In the genomic region with DNA sequence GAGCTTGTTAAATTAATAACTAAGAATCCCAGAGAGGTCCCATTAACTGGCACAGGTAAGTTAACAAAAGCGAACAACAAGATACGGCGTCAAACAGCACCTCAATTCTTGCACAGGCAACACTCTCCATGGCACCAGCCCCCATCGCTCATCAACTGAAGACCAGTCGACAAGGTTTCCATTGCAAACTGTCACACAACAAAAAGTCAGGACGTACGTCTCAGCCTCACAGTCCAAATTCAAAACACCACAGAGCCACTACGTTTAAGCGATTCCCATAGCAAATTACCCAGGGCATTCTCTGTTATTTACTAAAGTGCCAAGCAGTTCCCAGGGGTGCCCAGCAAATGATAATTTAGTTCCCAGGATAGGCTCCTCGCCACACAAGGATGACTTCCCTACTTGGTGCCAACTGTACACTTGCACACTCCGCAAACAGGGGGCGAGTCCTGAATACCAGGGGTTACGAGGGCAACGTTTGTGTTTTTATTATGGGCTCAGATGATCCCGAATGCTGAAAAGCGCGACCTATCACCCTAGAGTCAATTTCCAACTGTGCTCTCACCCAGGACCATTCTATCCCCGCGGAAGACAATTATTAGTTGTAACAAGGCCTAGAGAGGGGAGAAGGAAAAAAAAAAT, we compare ENCODE assay signal across 8 mouse cellular contexts. TPM values are rescaled to one million over a fixed set of nuclear protein-coding genes. Genes with fewer than 3 reads are reported as not detected.
DNase-seq lines count a peak whose midpoint lies in the region; ATAC-seq and TF ChIP-seq lines count a peak whose summit lies in the region.

No protein-coding gene starts in this region.

- ATAC-seq in granulocyte monocyte progenitor cell, adult 5-6 weeks (replicated peaks; ENCODE audit: poor library complexity, severe bottlenecking), result peak; percentile 43
- no peak for ATAC-seq in lung, postnatal 0 days
- ATAC-seq in stomach, embryonic 15.5 days (ENCODE audit: insufficient read depth, low FRiP score, low read depth), result no peak
- no peak for ATAC-seq in inflammation-experienced regulatory T-cells, adult 6 months

- H3K4me3 ChIP-seq in cerebellum, adult 2 months (replicated peaks; ENCODE audit: insufficient read depth, low read depth, low read length), result peak overlapping the region; percentile 95
- H3K4me3 ChIP-seq in lung, postnatal 0 days (ENCODE audit: low read depth, low read length), result peak overlapping the region; percentile 95
- H3K4me3 ChIP-seq in stomach, embryonic 15.5 days (replicated peaks), result peak overlapping the region; percentile 96

- no peak for TF ChIP-seq EP300 in lung, postnatal 0 days (IDR thresholded peaks at IDR 0.05)

- WGBS in cerebellum, adult 2 months, result 2% methylated on average over 19 of the region's 19 CpGs
- WGBS in lung, postnatal 0 days, result 1% methylated on average over 19 of the region's 19 CpGs
- WGBS in stomach, embryonic 15.5 days, result under 1% methylated on average over 19 of the region's 19 CpGs

- H3K4me1 ChIP-seq in cerebellum, adult 2 months (ENCODE audit: control insufficient read depth, insufficient read depth, low read length), result no peaks in the 10 kb centered on the region; the same call in 1 of the 2 replicates
- peaks cover 4% of the 10 kb centered on the region; the same call in 1 of the 2 replicates for H3K4me1 ChIP-seq in lung, postnatal 0 days (ENCODE audit: insufficient read depth, low read depth, low read length)
- peaks cover 9% of the 10 kb centered on the region; the same call in 1 of the 2 replicates for H3K4me1 ChIP-seq in stomach, embryonic 15.5 days

- H3K27ac ChIP-seq in cerebellum, adult 2 months (ENCODE audit: insufficient read depth, low read length), result no peak overlapping the region
- peak overlapping the region; percentile 98; the same call in 1 of the 2 replicates for H3K27ac ChIP-seq in lung, postnatal 0 days (ENCODE audit: low read length)
- H3K27ac ChIP-seq in stomach, embryonic 15.5 days, result no peak overlapping the region; the same call in 1 of the 2 replicates

- H3K9me3 ChIP-seq in lung, postnatal 0 days (ENCODE audit: low read length), result no peaks in the 10 kb centered on the region
- no peaks in the 10 kb centered on the region for H3K9me3 ChIP-seq in stomach, embryonic 15.5 days

- TF ChIP-seq POLR2A in cerebellum, adult 2 months (IDR thresholded peaks at IDR 0.05; ENCODE audit: borderline replicate concordance, insufficient read depth, low read length), result no peak

- peak overlapping the region; percentile 76 for H3K4me2 ChIP-seq in lung, postnatal 0 days (replicated peaks; ENCODE audit: low read depth, low read length)
- H3K4me2 ChIP-seq in stomach, embryonic 15.5 days, result peak overlapping the region; percentile 70

- no peaks in the 10 kb centered on the region for H3K36me3 ChIP-seq in lung, postnatal 0 days (ENCODE audit: insufficient read depth, low read length)
- H3K36me3 ChIP-seq in stomach, embryonic 15.5 days, result no peaks in the 10 kb centered on the region

- no peaks in the 10 kb centered on the region for H3K27me3 ChIP-seq in cerebellum, adult 2 months (ENCODE audit: control insufficient read depth, insufficient read depth, low read length)
- no peaks in the 10 kb centered on the region for H3K27me3 ChIP-seq in lung, postnatal 0 days (replicated peaks; ENCODE audit: insufficient read depth, low read length)
- H3K27me3 ChIP-seq in stomach, embryonic 15.5 days (replicated peaks), result no peaks in the 10 kb centered on the region

- no peak for TF ChIP-seq CTCF in cerebellum, adult 2 months (IDR thresholded peaks at IDR 0.05; ENCODE audit: borderline replicate concordance, insufficient read depth, low read depth, low read length)
- TF ChIP-seq CTCF in lung, postnatal 0 days (IDR thresholded peaks at IDR 0.05), result no peak

- peak overlapping the region; percentile 96 for H3K9ac ChIP-seq in lung, postnatal 0 days (replicated peaks; ENCODE audit: low read depth)
- H3K9ac ChIP-seq in stomach, embryonic 15.5 days, result peak overlapping the region; percentile 98

- DNase-seq in 3T3-L1 (ENCODE audit: low read depth, low spot score) (peak; percentile 43), A20 (ENCODE audit: low read depth, low spot score) (peak; percentile 57)
- peak; percentile 31 to 43 for DNase-seq in cerebellum, adult 2 months
- peak; percentile 61 for DNase-seq in kidney, adult 18-20 months
- DNase-seq in lung, postnatal 0 days (ENCODE audit: low spot score), result peak; percentile 24

RNA-seq across cellular contexts. Expression of gene Lrp6, which starts 1.0 kb away (rescaled TPM):
- polyA plus RNA-seq in cerebellum, adult 2 months (2012; rRNA removed), result 26.1 and 28.0 TPM in 2 replicates
- total RNA-seq in granulocyte monocyte progenitor cell, adult 5-6 weeks (2014; fragmentation: Nextera tagmentation), result 17.2 and 22.6 TPM in 2 replicates
- total RNA-seq in granulocyte monocyte progenitor cell, adult 5-6 weeks (2017), result 31.3 and 36.1 TPM in 2 replicates
- polyA plus RNA-seq in lung, postnatal 0 days (2015; fragmentation: Nextera tagmentation; extraction: Ambion mirVana), result 17.0 and 18.7 TPM in 2 replicates
- polyA plus RNA-seq in stomach, embryonic 15.5 days (2015; fragmentation: Nextera tagmentation; extraction: Ambion mirVana), result 23.6 and 26.5 TPM in 2 replicates
- 10 to 100 TPM in 2 of 3 experiments, 1 to 10 TPM in 1; 3.5 to 14.2 (median 10.1) TPM for polyA plus RNA-seq in inflammation-experienced regulatory T-cells, adult 6 months (2017; shearing (Covaris generic))
